Mouse (Mus musculus): ENCODE measurements around the gene Cox14.

DNA sequence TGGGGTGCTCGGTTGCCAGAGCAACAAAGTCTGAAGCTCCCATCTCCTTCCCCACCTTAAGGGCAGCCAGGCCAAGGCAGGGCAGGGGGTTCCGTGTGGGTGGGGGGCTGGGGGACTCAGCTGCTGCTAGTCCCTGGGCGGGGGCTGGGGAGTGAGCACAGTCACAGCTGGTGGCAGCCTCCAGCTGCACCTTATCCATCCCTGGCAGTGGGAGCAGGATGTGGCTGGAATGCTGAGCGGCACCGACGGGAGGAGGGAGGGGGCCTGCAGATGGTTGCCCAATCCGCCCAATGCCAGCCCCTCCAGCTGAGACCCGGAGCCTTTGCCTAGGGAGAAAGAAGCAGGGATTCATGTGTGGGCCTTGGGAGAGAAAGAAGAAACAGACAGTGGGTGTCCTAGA lies 48.3 kb upstream of the Cox14 start:
- TF ChIP-seq CTCF (IDR thresholded peaks at IDR 0.05; ENCODE audit: insufficient read depth, low read depth, low read length), result no peak
- no peak for TF ChIP-seq POLR2A (IDR thresholded peaks at IDR 0.05; ENCODE audit: insufficient read depth, low read depth, low read length)

Data from olfactory bulb, adult 2 months (tissue).